Mouse (Mus musculus): ENCODE data around the gene Lrpprc. TPM values are rescaled to one million over a fixed set of nuclear protein-coding genes. Genes with fewer than 3 reads are reported as not detected.

Lrpprc gene
- total RNA-seq, 2 experiments from 2014 or later, result 20.5 to 31.0 TPM

DNA sequence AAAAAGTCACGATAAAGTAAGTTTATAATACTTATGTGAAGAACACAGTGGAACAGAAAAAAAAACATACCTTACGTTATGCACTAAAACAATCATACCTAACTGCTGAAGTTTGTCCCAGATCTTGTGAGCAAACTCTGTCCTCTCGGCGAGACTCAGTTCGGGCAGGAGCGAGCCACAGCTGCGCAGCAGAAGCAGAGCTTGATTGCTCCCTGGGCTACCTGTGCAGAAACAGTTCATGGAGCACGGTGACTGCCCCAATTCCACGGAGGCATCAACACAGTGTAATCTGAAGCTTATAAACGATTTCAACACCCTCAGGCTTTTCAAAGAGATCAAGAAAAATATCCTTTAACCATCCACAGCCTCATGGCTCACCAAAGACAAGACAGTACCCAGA, 15.3 kb downstream of the Lrpprc start:
- ATAC-seq (replicated peaks; ENCODE audit: low FRiP score, poor library complexity, severe bottlenecking), result no peak

DNA sequence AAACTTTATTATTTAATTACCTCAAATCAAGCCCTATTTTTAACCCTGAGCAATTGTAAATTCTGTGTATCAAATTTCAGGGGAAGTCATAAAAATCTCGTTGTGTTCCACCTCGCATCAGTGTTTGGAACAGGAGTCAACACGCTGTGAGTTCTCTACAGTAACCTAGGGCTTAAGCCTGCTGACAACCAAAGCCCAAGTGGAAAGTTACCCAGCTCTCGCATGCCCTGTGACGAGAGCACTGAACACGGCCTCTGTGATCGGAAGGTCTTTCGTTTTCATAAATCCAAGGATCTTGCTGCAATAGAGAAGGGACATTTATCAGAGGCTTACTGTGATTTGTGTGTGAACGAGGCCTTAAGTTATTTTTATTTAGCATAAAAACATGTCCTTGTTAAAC, 18.7 kb downstream of the Lrpprc start:
- no peak for ATAC-seq (replicated peaks; ENCODE audit: low FRiP score, poor library complexity, severe bottlenecking)

DNA sequence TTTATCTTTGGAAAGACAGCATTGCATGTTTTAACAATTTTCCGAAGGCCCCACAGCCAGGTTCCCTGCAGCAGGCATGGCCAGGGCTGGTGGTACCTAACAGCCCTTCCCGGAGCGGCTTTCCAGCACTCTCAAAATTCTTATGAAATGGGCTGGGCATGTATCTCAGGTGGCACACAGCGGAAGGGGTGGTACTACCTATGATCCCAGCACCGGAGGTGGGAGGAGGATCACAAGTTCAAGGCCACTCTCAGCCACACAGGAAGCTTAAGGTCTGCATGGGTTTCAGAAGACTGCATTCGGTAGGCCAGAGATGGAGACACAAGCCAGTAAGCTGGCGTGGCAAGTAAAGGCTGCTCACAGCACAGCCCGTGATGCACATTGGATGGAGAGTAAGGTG, 31.6 kb downstream of the Lrpprc start:
- no peak for ATAC-seq (replicated peaks; ENCODE audit: low FRiP score, poor library complexity, severe bottlenecking)

DNA sequence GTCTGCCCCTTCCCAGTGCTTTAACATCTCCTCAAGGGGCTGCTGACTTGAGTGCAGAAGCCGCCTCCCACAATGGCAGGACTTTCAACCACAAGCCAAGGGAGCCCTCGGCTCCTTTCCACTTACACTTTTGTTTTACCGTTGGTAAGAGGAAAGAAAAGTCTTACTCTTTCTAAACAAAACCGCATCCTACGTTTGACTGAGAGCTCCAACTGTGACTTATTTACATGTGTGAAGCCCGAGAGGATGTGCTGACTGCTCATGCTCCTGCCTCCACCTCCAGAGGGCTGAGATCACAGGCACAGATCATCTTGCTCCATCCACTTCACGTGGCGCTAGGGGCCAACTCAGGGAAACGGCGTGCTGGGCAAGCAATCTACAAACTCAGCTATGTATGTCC, 32.2 kb downstream of the Lrpprc start:
- no peak for ATAC-seq (replicated peaks; ENCODE audit: low FRiP score, poor library complexity, severe bottlenecking)

DNA sequence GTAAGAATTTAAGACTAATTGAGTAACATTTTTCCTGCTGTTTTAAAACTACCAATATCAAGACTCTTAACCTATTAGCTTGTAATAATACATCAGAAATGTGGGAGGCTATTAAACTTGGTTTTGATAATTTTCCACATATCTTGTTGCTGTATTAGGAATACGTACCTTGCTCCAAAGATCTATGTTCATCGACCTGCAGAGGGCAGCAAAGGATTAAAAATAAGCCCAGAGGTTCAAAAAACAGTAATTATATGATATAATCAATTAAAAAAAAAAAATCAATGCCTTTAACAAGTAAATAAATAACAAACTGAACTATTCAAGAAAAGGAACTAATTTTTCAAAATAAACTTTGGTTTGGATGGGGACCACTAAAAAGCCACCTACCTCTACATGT, 34.5 kb downstream of the Lrpprc start:
- ATAC-seq (replicated peaks; ENCODE audit: low FRiP score, poor library complexity, severe bottlenecking), result peak; percentile 61; the same call in 1 of the 2 replicates

DNA sequence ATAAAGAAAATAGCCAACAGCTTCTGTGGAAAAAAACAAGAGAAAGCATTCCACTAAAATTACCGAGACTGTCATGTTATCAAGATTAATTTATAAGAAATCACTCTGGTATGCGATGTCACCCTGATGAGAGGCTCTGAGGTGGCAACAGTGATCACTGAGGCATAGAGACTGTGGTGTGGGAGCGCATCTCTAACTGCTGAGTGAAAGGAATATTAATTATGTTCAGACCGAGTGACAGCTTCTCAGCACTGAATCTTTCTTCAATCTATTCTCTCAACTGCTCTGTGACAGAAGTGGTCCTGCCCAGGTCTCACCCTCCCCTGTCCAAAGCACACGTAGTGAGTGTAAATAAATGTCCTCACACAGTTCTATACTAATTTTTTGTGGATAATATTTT, 37.1 kb downstream of the Lrpprc start:
- no peak for ATAC-seq (replicated peaks; ENCODE audit: low FRiP score, poor library complexity, severe bottlenecking)

DNA sequence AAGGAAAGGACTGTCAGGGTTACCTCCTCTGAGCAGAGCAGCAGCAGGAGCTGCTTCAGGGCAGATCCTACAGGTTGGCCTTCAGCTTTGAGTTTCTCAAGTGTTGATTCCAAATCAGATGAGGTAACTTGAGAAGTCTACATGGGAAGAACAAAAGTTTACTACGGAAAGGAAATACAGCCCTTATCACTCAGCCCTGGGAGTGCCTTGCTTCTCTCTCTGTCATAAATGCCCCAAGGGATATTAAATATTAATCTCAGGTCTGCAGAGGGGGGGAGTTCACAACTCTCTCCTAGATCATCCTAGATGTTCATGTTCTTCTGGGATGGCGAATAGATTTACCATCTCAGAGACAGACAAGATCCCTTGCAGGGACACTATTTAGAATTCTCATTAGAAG, 38.3 kb downstream of the Lrpprc start:
- no peak for ATAC-seq (replicated peaks; ENCODE audit: low FRiP score, poor library complexity, severe bottlenecking)

DNA sequence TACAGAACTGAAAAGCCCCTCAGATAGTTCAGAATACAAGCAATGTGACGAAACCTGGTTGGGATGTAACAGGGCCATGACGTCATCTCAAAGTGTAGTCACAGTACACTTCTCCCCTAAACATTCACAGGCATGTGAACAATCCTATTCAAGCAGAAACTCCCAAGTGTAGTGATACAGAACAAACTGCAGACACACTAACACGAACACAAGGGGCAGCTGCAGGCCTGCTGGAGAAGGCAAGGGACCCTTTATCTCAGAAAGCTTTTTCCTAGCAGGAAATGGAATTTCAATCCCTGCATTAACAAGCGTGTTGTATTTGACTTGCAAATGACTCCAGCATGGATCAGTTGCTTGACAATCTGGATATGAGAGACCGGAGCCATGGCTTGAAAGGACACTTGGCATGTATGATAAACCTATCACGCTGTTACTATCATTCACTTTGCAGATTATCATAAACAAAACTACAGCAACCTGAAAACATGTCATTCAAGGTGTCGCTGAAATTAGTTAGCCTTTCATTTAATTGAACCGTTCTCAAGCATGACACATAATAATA, 38.9 kb downstream of the Lrpprc start:
- ATAC-seq (replicated peaks; ENCODE audit: low FRiP score, poor library complexity, severe bottlenecking), result no peak

DNA sequence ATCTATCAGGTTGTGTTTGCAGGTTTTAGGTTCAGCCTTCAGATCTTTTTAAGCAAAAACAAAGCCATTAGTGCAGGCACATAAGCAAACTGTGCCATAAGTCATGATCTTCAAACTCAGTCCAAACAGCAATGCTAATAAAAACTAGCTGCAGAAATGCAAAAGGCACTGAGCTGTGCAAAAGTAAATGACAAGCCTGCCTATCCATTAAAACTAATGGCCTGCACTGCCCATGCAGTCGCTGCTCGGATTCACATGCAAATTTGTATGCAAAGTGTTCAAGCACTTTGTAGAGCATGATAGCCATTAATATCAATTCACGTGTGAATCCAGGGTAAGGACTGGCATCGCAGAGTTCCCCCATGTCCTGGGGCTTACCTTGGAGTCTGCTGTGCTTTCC, 40.5 kb downstream of the Lrpprc start:
- no peak for ATAC-seq (replicated peaks; ENCODE audit: low FRiP score, poor library complexity, severe bottlenecking)

DNA sequence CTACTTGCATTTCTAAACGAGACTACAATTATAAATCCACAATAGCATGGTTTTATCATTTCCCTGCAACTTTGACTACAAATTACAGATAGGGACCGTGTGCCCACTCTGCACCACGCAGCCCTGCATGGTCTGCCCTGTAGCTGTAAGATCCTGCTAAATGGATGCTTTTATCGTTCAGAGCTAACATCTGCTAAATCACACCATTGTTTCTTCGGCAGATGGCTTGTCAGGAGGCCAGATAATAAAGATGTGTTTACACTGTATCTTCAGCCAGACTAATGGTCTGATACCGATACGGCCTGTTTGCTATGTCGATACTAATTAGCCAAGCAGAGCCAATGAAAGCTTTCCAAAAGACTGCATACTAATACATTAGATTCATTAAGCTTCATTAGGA, 41.3 kb downstream of the Lrpprc start:
- ATAC-seq (replicated peaks; ENCODE audit: low FRiP score, poor library complexity, severe bottlenecking), result no peak

DNA sequence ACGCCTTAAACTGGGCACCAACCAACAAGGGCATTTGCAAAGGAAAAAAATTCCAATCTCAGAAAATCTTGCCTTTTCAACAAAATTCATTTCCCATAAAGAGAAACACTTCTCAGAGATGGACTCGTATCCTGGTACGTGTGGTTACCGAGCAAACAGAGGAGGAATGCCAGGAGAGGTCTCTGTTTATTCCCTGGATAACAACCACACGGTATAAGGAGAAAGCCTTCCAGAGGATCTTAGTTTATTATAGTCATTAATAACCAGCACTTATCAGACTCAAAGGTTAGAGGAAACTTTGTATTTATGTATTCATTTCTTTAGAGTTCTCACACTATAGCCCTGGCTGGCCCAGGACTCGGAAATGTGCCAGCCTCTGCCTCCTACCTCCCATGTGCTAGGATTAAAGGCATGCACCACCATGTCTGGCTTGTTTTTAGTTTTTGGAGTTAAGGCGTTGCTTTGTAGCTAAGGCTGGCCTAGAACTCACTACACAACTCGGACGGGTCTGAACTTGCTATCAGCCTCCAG, 42.4 kb downstream of the Lrpprc start:
- ATAC-seq (replicated peaks; ENCODE audit: low FRiP score, poor library complexity, severe bottlenecking), result no peak

DNA sequence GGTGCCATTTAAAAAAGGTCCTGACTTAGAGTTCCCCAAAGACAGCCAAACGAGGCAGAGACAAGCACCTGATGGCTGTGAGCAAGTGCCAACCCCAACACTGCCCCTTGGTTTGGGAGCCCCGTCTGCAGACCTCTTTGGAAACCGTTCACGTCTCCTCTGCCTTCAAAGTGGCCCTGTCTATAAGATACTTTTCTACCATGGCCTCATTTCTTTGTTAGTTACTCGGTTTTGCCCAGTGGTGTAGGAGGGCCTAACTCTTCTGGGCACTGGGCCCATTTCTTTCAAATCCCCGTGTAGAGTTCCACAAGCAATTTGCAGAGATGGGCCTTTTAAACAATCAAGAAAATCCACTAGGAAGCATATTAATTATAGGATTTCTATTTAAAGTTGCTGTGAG, 43.4 kb downstream of the Lrpprc start:
- ATAC-seq (replicated peaks; ENCODE audit: low FRiP score, poor library complexity, severe bottlenecking), result no peak

DNA sequence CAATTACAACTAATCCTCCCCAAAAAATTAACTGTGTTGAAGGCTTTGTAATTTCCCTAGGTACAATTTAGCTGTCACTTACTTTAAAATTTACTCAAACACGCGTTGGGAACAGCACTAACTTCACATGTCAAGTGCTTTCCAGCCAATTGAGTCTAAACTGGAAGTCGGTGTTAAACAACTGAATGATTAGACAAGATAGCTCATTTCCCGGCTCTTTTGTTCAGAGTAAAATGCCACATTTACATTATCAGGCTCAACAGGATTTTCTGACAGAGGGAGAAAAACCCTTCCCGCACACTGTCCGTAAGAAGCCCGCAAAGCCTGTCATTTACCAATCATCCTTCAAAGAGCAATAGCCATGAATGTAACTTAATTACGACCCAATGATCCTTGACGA, 45.6 kb downstream of the Lrpprc start:
- no peak for ATAC-seq (replicated peaks; ENCODE audit: low FRiP score, poor library complexity, severe bottlenecking)

DNA sequence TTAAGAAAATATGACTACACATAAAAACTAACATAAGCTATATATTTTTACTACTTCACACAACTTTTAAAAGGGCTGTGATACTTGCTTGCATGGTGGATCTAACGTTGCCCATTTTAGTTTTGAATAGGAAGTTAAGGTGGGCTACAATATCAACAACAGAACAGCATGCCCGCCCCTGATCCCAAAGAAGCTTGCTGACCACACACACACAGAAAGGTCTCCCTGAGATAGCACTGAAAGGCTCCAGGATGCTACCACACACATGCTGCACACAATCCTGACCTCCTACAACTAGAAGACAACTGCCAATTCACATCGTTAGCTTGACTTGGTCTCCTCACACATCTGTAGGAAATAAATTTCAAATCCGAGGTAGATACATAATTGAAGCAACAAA, 46.3 kb downstream of the Lrpprc start:
- no peak for ATAC-seq (replicated peaks; ENCODE audit: low FRiP score, poor library complexity, severe bottlenecking)

DNA sequence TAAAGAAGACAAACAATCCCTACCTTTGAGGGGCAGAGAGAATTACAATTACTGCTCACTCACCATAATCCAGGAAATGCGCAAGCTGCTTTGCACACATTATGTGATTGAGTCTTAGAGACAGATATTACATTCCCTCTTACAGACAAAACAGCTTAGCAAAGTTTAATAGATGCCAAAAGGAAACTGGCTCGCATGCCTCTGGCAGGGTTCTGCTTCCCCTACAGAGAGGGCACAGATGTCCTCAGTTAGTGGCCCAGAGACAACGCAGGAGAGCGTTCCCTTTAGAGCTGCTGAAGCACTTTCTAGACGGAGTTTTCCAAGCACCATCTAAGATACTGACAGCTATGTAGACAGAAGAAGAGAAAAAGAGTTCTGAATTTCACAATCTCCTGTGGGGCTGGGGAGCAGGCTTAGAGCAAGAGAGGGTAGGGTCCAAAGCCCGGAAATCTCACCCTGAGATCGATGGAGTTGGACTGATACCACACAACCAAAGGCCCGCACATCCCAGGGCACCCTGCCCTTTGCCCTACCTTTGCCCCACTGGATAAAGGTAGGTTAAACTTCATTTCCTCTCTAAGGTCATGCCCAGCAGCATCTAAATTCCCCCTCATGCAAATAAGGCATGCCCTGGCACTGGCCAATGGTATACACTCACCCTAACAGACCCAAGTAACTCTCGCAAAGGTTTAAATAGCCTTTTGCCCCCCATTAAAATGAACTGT, 52.4 kb downstream of the Lrpprc start:
- no peak for ATAC-seq (replicated peaks; ENCODE audit: low FRiP score, poor library complexity, severe bottlenecking)

DNA sequence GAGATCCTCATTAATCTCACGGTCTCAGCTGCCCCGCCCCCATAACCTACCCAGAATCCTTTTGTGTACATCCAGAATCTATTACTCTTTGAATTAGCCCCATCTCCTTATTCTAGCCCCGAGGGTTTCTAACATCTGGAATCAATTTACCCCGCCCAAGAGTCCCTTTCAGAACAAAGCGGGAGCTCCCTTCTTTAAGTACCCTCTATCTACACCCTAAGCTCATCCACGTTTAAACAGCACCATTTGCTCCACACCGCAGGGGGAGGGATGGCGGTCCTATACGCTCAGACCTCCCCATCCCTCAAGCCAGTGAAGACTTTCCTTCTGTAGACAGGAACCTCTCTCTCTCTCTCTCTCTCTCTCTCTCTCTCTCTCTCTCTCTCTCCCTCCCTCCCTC, 53.9 kb downstream of the Lrpprc start:
- no peak for ATAC-seq (replicated peaks; ENCODE audit: low FRiP score, poor library complexity, severe bottlenecking)

DNA sequence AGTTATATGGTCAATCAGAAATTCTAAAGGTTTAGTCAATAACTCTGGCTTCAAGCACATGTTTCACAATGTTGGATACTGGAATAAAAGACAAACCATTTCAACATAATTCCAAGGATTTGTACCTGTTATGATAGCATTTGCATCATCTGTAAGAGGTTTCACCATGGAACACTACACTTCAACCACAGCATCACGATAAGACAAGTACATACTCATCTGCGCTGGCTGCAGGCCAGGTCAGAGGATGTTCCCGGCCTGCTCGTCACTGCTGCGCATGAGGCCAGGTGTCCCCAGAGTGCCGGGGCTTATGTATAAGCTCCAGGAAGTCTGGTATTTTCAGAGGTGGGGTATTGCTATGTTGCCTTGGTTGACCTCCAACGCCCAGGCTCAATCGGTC, 58.0 kb downstream of the Lrpprc start:
- peak; percentile 71 for ATAC-seq (replicated peaks; ENCODE audit: low FRiP score, poor library complexity, severe bottlenecking)

DNA sequence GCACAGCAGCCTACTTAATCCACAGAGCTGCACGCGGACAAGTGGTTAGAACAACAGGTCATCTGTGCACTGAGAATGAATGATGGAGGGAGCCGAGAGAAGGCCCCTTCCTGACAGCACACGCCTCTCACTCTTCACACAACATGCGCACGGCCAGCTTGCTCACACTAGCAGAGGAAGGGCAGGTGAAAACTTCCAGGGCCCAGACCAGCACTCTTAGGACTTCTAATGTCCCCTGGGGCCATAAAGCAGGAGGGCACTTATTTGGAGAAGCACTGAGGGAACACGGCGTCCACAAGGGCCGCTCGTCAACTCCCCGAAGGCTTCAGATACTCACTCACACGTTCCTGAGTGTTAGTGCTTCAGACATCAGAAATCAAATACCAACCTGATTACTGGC, 59.2 kb downstream of the Lrpprc start:
- ATAC-seq (replicated peaks; ENCODE audit: low FRiP score, poor library complexity, severe bottlenecking), result no peak

DNA sequence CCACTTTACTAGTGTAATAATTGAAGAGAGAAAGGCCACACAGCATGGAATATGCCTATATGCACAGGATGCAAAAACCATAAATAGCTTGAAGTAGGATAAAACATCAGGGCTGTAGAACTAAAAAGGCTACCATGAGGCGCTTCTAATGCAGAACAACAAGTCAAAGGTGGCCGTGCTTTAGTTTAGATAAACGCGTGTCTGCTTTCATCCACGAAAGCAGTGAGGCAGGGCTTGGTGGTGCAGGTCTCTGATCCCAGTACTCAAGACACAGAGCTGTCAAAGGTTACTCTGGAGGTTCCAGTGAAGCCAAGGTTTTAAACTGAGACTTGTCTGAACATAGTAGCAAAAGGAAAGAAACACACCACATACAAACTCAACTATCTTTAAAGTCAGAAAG, 61.4 kb downstream of the Lrpprc start:
- ATAC-seq (replicated peaks; ENCODE audit: low FRiP score, poor library complexity, severe bottlenecking), result no peak

DNA sequence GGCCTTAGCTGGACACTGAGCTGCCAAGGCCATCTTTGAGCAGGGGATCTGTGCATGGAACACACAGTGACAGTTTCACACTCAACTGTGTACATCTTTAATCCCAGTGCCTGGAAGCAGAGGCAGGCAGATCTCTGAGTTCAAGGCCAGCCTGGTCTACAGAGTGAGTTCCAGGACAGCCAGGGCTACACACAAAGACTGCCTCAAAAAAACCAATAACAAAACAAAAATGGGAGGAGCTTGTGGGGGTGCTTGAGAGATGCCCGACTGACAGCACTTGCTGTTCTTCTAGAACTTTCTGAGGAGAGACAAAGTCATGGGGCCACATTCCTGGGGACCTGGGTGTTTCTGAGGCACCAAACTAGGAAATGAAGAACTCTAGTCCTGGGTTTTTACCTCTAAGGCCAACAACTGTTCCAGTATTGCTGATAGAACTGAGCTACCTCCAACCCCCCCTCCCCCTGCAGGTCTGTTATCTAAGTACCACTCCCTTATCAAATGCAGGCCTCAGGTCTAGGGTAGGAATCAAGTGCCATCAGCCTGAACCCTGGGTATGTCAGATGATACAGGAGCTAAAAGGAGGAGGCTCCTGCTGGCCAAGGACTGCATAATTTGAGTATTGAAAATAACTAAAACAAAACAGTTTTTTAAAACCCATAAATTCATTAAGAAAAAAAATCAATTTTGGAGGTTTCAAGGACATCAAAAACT, 62.2 kb downstream of the Lrpprc start:
- peak; percentile 88 for ATAC-seq (replicated peaks; ENCODE audit: low FRiP score, poor library complexity, severe bottlenecking)

DNA sequence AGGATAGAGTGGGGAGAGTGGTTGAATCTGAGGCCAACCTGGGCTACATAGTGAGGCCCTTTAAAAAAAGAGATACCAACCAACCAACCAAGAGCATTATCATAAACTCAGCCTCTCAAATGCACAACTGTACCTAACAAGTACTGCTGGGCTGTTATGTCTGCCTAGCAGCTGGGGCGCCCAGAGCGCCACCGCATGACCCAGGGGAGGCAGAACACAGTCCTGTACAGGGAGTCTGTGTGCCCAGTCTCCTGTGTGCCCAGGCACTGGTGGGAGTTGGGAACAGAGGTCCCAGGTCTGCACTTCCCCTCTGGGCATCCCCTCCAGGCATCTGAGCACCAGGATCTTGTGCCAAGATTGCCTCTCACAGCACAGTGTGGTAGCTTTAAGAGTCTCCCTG, 65.4 kb downstream of the Lrpprc start:
- no peak for ATAC-seq (replicated peaks; ENCODE audit: low FRiP score, poor library complexity, severe bottlenecking)
